Mouse (Mus musculus) erythroblast, embryonic 14.5 days (primary cell): ENCODE data around the gene Armh3.

Experiments used
- GATA1 ChIP-seq: IDR thresholded peaks from 2 replicates; pipeline ENCODE4 v1.6.1; 2012; ENCODE audit warnings: low read length, inconsistent platforms, mixed read lengths
- TAL1 ChIP-seq: IDR thresholded peaks from 3 replicates; pipeline ENCODE4 v1.6.1; 2012; ENCODE audit warnings: low read length, inconsistent platforms, mixed read lengths

GRCm38 (mm10) chr19:46044993-46045695, 46.9 kb upstream of the Armh3 start, which contains the start of gene Ldb1:
- TF ChIP-seq GATA1 (no peak), TAL1 (no peak)
